Mouse (Mus musculus) intestine, postnatal 0 days (tissue): ENCODE data around the gene Vac14. TPM values are rescaled to one million over a fixed set of nuclear protein-coding genes. Genes with fewer than 3 reads are reported as not detected.

Experiments used
- ATAC-seq: fragments of 200-750 bp; cut with Nextera tagmentation; 2 replicates; pipeline ENCODE4 v1.8.0; 2017; ENCODE audit warnings: mild to moderate bottlenecking, moderate TSS enrichment, moderate library complexity
- H3K27ac ChIP-seq: fragments of 300-500 bp; sonication (generic); 2 replicates; pipeline ENCODE4 v1.5.1; 2014; ENCODE audit warnings: mild to moderate bottlenecking, low read depth, low read length, moderate library complexity
- H3K27me3 ChIP-seq: fragments of 300-500 bp; sonication (generic); replicated peaks from 2 replicates; pipeline ENCODE4 v1.6.1; 2014; ENCODE audit warnings: low read length, mixed read lengths; ENCODE audit not compliant: control insufficient read depth, insufficient read depth
- H3K36me3 ChIP-seq: fragments of 300-500 bp; sonication (generic); 2 replicates; pipeline ENCODE4 v1.6.1; 2014; ENCODE audit warnings: mild to moderate bottlenecking, moderate library complexity; ENCODE audit not compliant: control insufficient read depth, insufficient read depth
- H3K4me1 ChIP-seq: fragments of 300-500 bp; sonication (generic); replicated peaks from 2 replicates; pipeline ENCODE4 v1.6.1; 2014; ENCODE audit warnings: antibody characterized with exemption, low read length, mixed read lengths; ENCODE audit not compliant: control insufficient read depth, insufficient read depth
- H3K4me2 ChIP-seq: fragments of 300-500 bp; sonication (generic); replicated peaks from 2 replicates; pipeline ENCODE4 v1.6.1; 2014; ENCODE audit warnings: low read depth, mild to moderate bottlenecking, moderate library complexity
- H3K4me3 ChIP-seq: fragments of 300-500 bp; sonication (generic); 2 replicates; pipeline ENCODE4 v1.5.1; 2014; ENCODE audit warnings: low read depth, low read length
- H3K9ac ChIP-seq: fragments of 300-500 bp; sonication (generic); 2 replicates; pipeline ENCODE4 v1.6.1; 2014; ENCODE audit warnings: mild to moderate bottlenecking, low read depth, low read length
- H3K9me3 ChIP-seq: fragments of 300-500 bp; sonication (generic); 2 replicates; pipeline ENCODE4 v1.6.1; 2016; ENCODE audit warnings: mixed run types; ENCODE audit not compliant: control insufficient read depth
- CTCF ChIP-seq: sonication (generic); IDR thresholded peaks from 2 replicates; pipeline ENCODE4 v1.5.1; 2016; ENCODE audit warnings: low read depth, mild to moderate bottlenecking, control low read depth, antibody characterized with exemption, moderate library complexity
- WGBS: fragments of 180-500 bp; shearing (Covaris S2); extraction: QIAGEN DNeasy Blood & Tissue Kit; methylation state at CpG from one replicate; pipeline ENCODE4 v1.1.7; 2014; 5-methylcytosine and 5-hydroxymethylcytosine counted together
- polyA plus RNA-seq: library from polyadenylated mRNA; unstranded; fragments of >200 nt; fragmentation: Nextera tagmentation; extraction: Ambion mirVana; gene quantifications from 2 replicates; pipeline ENCODE4 v1.2.1, GENCODE M21; 2015

Vac14 gene
- polyA plus RNA-seq, 1 experiment from 2014 or later, result 14.8 TPM

GRCm38 (mm10) chr8:110644901-110645300 lies 26.5 kb downstream of the Vac14 start:
- no peaks in the 10 kb centered on the region for H3K27me3 ChIP-seq
- H3K9ac ChIP-seq, result no peak overlapping the region
- WGBS, result 91% methylated on average over 2 of the region's 2 CpGs
- peaks cover 36% of the 10 kb centered on the region for H3K36me3 ChIP-seq
- ATAC-seq, result no peak
- TF ChIP-seq CTCF, result no peak
- no peak overlapping the region for H3K4me2 ChIP-seq
- no peak overlapping the region for H3K27ac ChIP-seq
- H3K4me1 ChIP-seq, result no peaks in the 10 kb centered on the region
- no peak overlapping the region for H3K4me3 ChIP-seq
- no peaks in the 10 kb centered on the region for H3K9me3 ChIP-seq

- Histone ChIP-seq H3K4me3 (no peak overlapping the region), H3K9me3 (no peaks in the 10 kb centered on the region), H3K27me3 (no peaks in the 10 kb centered on the region), H3K36me3 (peaks cover 32% of the 10 kb centered on the region), H3K9ac (no peak overlapping the region), H3K4me2 (no peak overlapping the region), H3K4me1 (no peaks in the 10 kb centered on the region), H3K27ac (no peak overlapping the region)
- TF ChIP-seq CTCF, result no peak
- no peak for ATAC-seq
- WGBS, result 92% methylated on average over 3 of the region's 3 CpGs
Observed at GRCm38 (mm10) chr8:110645340-110645739, 27.0 kb downstream of the Vac14 start.

- Histone ChIP-seq H3K27ac (no peak overlapping the region), H3K4me2 (no peak overlapping the region), H3K4me3 (no peak overlapping the region), H3K27me3 (no peaks in the 10 kb centered on the region), H3K9ac (no peak overlapping the region), H3K9me3 (no peaks in the 10 kb centered on the region), H3K4me1 (no peaks in the 10 kb centered on the region), H3K36me3 (peaks cover 34% of the 10 kb centered on the region)
- 0 out of 2 replicates have a peak, but pooled peaks have one; percentile 45 for ATAC-seq
- peak; percentile 97 for TF ChIP-seq CTCF
- WGBS, result 34% methylated on average over 6 of the region's 6 CpGs
Observed at GRCm38 (mm10) chr8:110646064-110646463, 27.7 kb downstream of the Vac14 start.

- Histone ChIP-seq H3K9ac (no peak overlapping the region), H3K4me1 (no peaks in the 10 kb centered on the region), H3K9me3 (no peaks in the 10 kb centered on the region), H3K36me3 (peaks cover 24% of the 10 kb centered on the region; the same call in 1 of the 2 replicates), H3K4me2 (no peak overlapping the region), H3K27me3 (no peaks in the 10 kb centered on the region), H3K27ac (no peak overlapping the region), H3K4me3 (no peak overlapping the region)
- no peak for TF ChIP-seq CTCF
- WGBS, result 94% methylated on average over 3 of the region's 3 CpGs
- no peak for ATAC-seq
Observed at GRCm38 (mm10) chr8:110648577-110648976, 30.2 kb downstream of the Vac14 start.

GRCm38 (mm10) chr8:110649286-110649685 lies 30.9 kb downstream of the Vac14 start:
- Histone ChIP-seq H3K4me2 (no peak overlapping the region), H3K9me3 (no peaks in the 10 kb centered on the region), H3K4me3 (no peak overlapping the region), H3K9ac (no peak overlapping the region), H3K27me3 (no peaks in the 10 kb centered on the region), H3K4me1 (no peaks in the 10 kb centered on the region), H3K27ac (no peak overlapping the region), H3K36me3 (peaks cover 24% of the 10 kb centered on the region; the same call in 1 of the 2 replicates)
- no peak for TF ChIP-seq CTCF
- 93% methylated on average over 6 of the region's 6 CpGs for WGBS
- ATAC-seq, result no peak

GRCm38 (mm10) chr8:110650838-110651237 lies 32.5 kb downstream of the Vac14 start:
- H3K36me3 ChIP-seq, result peaks cover 17% of the 10 kb centered on the region; the same call in 1 of the 2 replicates
- WGBS, result 82% methylated on average over 9 of the region's 9 CpGs
- no peak overlapping the region for H3K4me2 ChIP-seq
- H3K9ac ChIP-seq, result no peak overlapping the region
- no peak for ATAC-seq
- no peak overlapping the region for H3K27ac ChIP-seq
- H3K27me3 ChIP-seq, result no peaks in the 10 kb centered on the region
- peak; percentile 35; the same call in 1 of the 2 replicates for TF ChIP-seq CTCF
- no peaks in the 10 kb centered on the region for H3K4me1 ChIP-seq
- no peaks in the 10 kb centered on the region for H3K9me3 ChIP-seq
- H3K4me3 ChIP-seq, result no peak overlapping the region

- no peak overlapping the region for H3K4me2 ChIP-seq
- 59% methylated on average over 4 of the region's 4 CpGs for WGBS
- ATAC-seq, result no peak
- no peaks in the 10 kb centered on the region for H3K9me3 ChIP-seq
- H3K27ac ChIP-seq, result no peak overlapping the region
- TF ChIP-seq CTCF, result no peak
- no peak overlapping the region for H3K9ac ChIP-seq
- no peak overlapping the region for H3K4me3 ChIP-seq
- H3K4me1 ChIP-seq, result no peaks in the 10 kb centered on the region
- no peaks in the 10 kb centered on the region for H3K27me3 ChIP-seq
- H3K36me3 ChIP-seq, result peaks cover 16% of the 10 kb centered on the region; the same call in 1 of the 2 replicates
Observed at GRCm38 (mm10) chr8:110651847-110652246, 33.5 kb downstream of the Vac14 start.
